Mouse (Mus musculus): ENCODE results near the gene Crebl2. TPM values are rescaled to one million over a fixed set of nuclear protein-coding genes. Genes with fewer than 3 reads are reported as not detected.

Gene Crebl2
- total and polyA plus RNA-seq, 3 experiments: 1.4 to 2.2 (median 1.5) TPM

DNA sequence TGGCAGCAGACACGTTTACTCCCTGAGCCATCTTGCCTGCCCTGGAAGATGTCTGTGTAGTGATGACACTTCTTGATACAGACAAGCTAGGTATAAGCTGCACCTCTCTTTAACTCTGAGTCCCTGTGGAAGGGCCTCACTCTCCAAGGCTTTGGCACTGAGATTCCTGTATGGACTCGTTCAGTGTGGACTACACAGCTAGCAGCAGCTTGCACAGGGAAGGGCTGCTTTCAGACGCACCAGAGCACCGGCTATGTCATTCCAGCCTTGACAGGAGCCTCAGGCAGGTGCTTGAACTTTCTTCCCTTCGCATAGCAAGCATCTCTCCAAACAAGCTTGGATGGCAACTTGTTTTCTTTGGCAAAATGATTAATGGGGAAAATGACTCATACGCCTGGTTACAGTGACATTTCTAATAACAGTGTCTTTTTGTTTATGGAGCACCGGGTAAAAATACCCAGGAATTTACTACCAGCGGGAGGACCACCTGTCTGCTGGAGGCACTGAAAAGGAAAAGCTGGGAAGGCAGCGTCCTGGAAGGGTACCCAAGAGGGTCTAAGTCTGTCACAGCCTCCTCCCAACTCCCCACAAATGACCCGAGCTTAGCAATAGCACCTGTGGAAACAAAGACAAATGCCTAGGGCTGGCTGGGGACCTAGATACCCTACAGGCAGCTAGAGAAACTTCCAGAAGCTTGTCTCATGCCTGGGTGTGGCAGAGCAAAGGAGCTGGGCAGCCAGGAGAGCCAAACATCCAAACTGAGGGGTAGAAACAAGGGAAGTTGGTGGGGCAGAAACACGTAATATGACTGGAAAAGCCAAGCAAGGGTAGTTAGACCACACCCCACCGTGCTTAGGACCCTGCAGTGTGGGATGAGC, 12.7 kb upstream of the Crebl2 start:
- dilution Hi-C loops (cut with MboI; ENCODE audit: extremely low pct_ligation_motif_present, extremely low pct_unique_long_range_greater_than_20kb, low sequenced_read_pairs) (no loop called here), in situ Hi-C loops (cut with MboI; ENCODE audit: low pct_ligation_motif_present, low pct_unique_long_range_greater_than_20kb, low sequenced_read_pairs) (no loop called here)
- Histone ChIP-seq H3K9ac (ENCODE audit: insufficient read depth, low read depth) (no peak overlapping the region), H3K4me3 (replicated peaks in 1 of 3; ENCODE audit: low read depth in 2 of 3, low read length in 2 of 3, poor library complexity in 1 of 3) (no peak overlapping the region), H3K79me2 (replicated peaks; ENCODE audit: control insufficient read depth, extremely low read depth, insufficient read depth, poor library complexity, severe bottlenecking) (no peaks in the 10 kb centered on the region), H3K4me2 (ENCODE audit: insufficient read depth, low read depth, poor library complexity, severe bottlenecking) (no peak overlapping the region), H3K27me3 (replicated peaks) (no peaks in the 10 kb centered on the region), H3K36me3 (replicated peaks in 1 of 2; ENCODE audit: control insufficient read depth in 1 of 2, insufficient read depth in 1 of 2, low read length in 1 of 2) (no peaks in the 10 kb centered on the region), H3K27ac (ENCODE audit: insufficient read depth, low read depth) (no peak overlapping the region), H3K4me1 (ENCODE audit: control insufficient read depth in 1 of 2, insufficient read depth in 2 of 2) (peaks cover 3 to 6% of the 10 kb centered on the region in 2 experiments; a peak in 2 of 4 replicates), H3K9me3 (replicated peaks; ENCODE audit: low read length) (no peaks in the 10 kb centered on the region)
- no peak for TF ChIP-seq ZC3H11A (IDR thresholded peaks at IDR 0.05; ENCODE audit: low read depth, low read length)
- no peak for TF ChIP-seq JUND (conservative IDR thresholded peaks at IDR 0.05; ENCODE audit: low read depth, low read length)
- no peak for TF ChIP-seq MEF2A (IDR thresholded peaks at IDR 0.05; ENCODE audit: borderline replicate concordance, low read depth, low read length)
- no peak for TF ChIP-seq ZMIZ1 (IDR thresholded peaks at IDR 0.05; ENCODE audit: low read depth, low read length)
- TF ChIP-seq USF2 (conservative IDR thresholded peaks at IDR 0.05; ENCODE audit: low read depth, low read length): no peak
- TF ChIP-seq SMC3 (IDR thresholded peaks at IDR 0.05; ENCODE audit: low read depth, low read length): no peak
- no peak for TF ChIP-seq E2F4 (IDR thresholded peaks at IDR 0.05; ENCODE audit: insufficient replicate concordance, low read depth, low read length)
- no peak for TF ChIP-seq MYC (IDR thresholded peaks at IDR 0.05; ENCODE audit: low read depth, low read length)
- no peak for TF ChIP-seq MAZ (IDR thresholded peaks at IDR 0.05; ENCODE audit: low read depth, low read length)
- TF ChIP-seq UBTF (IDR thresholded peaks at IDR 0.05; ENCODE audit: low read depth, low read length): no peak
- no peak for TF ChIP-seq ZKSCAN1 (IDR thresholded peaks at IDR 0.05; ENCODE audit: borderline replicate concordance, low read depth, low read length)
- no peak for TF ChIP-seq HCFC1 (IDR thresholded peaks at IDR 0.05; ENCODE audit: low read depth, low read length)
- no peak for TF ChIP-seq PAX5 (IDR thresholded peaks at IDR 0.05; ENCODE audit: low read length)
- TF ChIP-seq ELF1 (IDR thresholded peaks at IDR 0.05; ENCODE audit: low read depth, low read length): no peak
- no peak for TF ChIP-seq ETS1 (conservative IDR thresholded peaks at IDR 0.05; ENCODE audit: low read depth, low read length)
- no peak for DNase-seq (ENCODE audit: extremely low read depth)

DNA sequence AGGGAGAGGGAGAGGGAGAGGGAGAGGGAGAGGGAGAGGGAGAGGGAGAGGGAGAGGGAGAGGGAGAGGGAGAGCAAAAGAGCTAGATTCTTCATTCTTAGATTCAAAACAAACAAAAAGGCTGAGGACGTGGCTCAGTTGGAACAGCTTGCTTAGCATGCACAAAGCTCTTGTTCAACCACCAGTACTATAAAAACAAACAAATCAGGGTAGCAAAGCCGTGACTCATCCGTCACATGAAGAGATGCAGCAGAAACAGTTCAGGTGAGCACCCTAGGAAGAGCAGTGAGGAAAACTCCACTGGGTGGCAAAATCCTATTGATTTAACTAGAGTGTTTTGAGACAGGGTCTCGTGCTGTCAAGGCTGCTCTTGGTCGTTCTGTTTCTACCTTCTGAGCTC, 10.2 kb upstream of the Crebl2 start:
- Histone ChIP-seq H3K4me1 (ENCODE audit: control insufficient read depth in 1 of 2, insufficient read depth in 2 of 2) (peaks cover 10 to 14% of the 10 kb centered on the region in 2 experiments), H3K4me3 (replicated peaks in 1 of 3; ENCODE audit: low read depth in 2 of 3, low read length in 2 of 3, poor library complexity in 1 of 3) (no peak overlapping the region), H3K9me3 (replicated peaks; ENCODE audit: low read length) (no peaks in the 10 kb centered on the region), H3K27ac (ENCODE audit: insufficient read depth, low read depth) (no peak overlapping the region), H3K4me2 (ENCODE audit: insufficient read depth, low read depth, poor library complexity, severe bottlenecking) (no peak overlapping the region), H3K79me2 (replicated peaks; ENCODE audit: control insufficient read depth, extremely low read depth, insufficient read depth, poor library complexity, severe bottlenecking) (no peaks in the 10 kb centered on the region), H3K36me3 (replicated peaks in 1 of 2; ENCODE audit: control insufficient read depth in 1 of 2, insufficient read depth in 1 of 2, low read length in 1 of 2) (no peaks in the 10 kb centered on the region), H3K9ac (ENCODE audit: insufficient read depth, low read depth) (no peak overlapping the region), H3K27me3 (replicated peaks) (no peaks in the 10 kb centered on the region)
- in situ Hi-C loops (cut with MboI; ENCODE audit: low pct_ligation_motif_present, low pct_unique_long_range_greater_than_20kb, low sequenced_read_pairs) (no loop called here), dilution Hi-C loops (cut with MboI; ENCODE audit: extremely low pct_ligation_motif_present, extremely low pct_unique_long_range_greater_than_20kb, low sequenced_read_pairs) (no loop called here)
- TF ChIP-seq POLR2AphosphoS2 (IDR thresholded peaks at IDR 0.05; ENCODE audit: low read depth, low read length) (no peak), MAFK (IDR thresholded peaks at IDR 0.05; ENCODE audit: insufficient replicate concordance, low read length) (no peak), CTCF (conservative IDR thresholded peaks at IDR 0.05 in 1 of 2, IDR thresholded peaks at IDR 0.05 in 1 of 2; ENCODE audit: low read depth in 2 of 2, low read length in 2 of 2) (no peak), ZKSCAN1 (IDR thresholded peaks at IDR 0.05; ENCODE audit: borderline replicate concordance, low read depth, low read length) (no peak), BHLHE40 (IDR thresholded peaks at IDR 0.05; ENCODE audit: low read depth, low read length) (no peak), NELFE (IDR thresholded peaks at IDR 0.05; ENCODE audit: low read depth, low read length) (no peak), MAX (IDR thresholded peaks at IDR 0.05; ENCODE audit: low read length) (no peak), NRF1 (IDR thresholded peaks at IDR 0.05; ENCODE audit: low read depth, low read length) (no peak), CHD1 (IDR thresholded peaks at IDR 0.05; ENCODE audit: low read depth, low read length) (no peak), SMC3 (IDR thresholded peaks at IDR 0.05; ENCODE audit: low read depth, low read length) (no peak), JUN (IDR thresholded peaks at IDR 0.05; ENCODE audit: insufficient read depth, low read depth, low read length) (no peak), ZNF384 (IDR thresholded peaks at IDR 0.05; ENCODE audit: low read depth, low read length) (no peak), EP300 (IDR thresholded peaks at IDR 0.05; ENCODE audit: low read length) (no peak), MEF2A (IDR thresholded peaks at IDR 0.05; ENCODE audit: borderline replicate concordance, low read depth, low read length) (no peak), POLR2A (IDR thresholded peaks at IDR 0.05; ENCODE audit: low read depth, low read length) (no peak), MXI1 (IDR thresholded peaks at IDR 0.05; ENCODE audit: low read depth, low read length) (no peak)
- no peak for DNase-seq (ENCODE audit: extremely low read depth)

All from CH12.LX (cell line).